Mouse (Mus musculus) pancreas, adult 10 weeks (tissue): ENCODE data around the gene Ajm1. TPM values are rescaled to one million over a fixed set of nuclear protein-coding genes. Genes with fewer than 3 reads are reported as not detected.

Experiments
- polyA plus RNA-seq: library from polyadenylated mRNA; stranded (reverse); fragments of 350-450 nt; fragmentation: Illumina TruSeq; extraction: RNeasy Lipid Tissue Mini Kit (QIAGEN cat#74804); gene quantifications from one replicate; pipeline ENCODE4 v1.2.3, GENCODE M21; 2015; ENCODE audit warnings: low read depth, low replicate concordance; ENCODE audit not compliant: insufficient read depth

The Ajm1 gene
- 0.63 TPM for polyA plus RNA-seq

DNA sequence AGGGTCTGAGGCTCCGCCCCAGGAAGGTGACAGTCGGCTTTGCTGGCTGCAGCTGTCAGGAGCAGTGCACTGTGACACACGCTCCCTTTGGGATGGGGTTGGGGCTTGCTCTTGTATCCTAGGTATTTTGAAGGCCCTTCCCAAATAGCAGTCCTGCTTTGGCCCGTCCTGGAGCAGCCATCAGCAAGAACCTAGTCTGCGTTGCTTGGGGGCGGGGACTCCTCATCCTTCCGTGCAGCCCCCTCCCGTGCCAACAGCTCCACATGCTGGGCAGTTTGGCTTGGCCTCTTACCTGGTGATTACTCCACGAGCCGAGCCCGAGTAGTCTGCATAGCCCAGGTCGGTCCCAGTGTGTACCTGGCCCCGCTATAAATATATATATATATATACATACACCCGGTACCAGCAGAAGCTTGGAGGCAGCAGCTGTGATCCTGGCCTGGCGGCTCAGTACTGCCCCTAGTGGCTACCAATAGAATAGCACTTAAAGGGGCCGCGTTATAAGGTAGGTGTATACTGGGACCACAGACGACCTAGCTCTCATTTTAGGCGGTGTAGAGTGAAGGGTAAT is at the start of gene Ajm1:
Gene Ajm1, minus strand, starts transcription at position 464 of the 571 bp plus-strand sequence.

DNA sequence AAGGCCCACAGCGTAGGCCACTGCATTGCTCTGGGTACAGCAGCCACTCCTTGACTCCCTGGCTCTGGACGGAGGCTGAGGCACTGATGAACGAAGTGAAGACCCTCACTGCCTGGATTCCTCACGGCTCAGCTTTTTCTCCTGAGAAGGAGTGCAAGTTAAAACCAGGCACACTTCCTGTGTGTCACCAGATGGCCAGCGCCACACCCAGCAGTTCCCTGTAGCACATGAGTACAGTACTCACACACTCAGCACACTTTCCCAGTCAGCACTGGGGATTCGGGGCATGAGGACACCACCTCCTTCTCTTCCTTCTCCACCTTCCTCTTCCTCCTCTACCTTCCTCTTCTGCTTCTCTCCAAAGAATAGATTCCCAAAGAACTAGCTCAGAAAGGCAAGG is 46.3 kb upstream of the Ajm1 start, which contains the start of gene Fcna:
Gene Fcna, minus strand, starts transcription at position 220 of the 400 bp plus-strand sequence.

DNA sequence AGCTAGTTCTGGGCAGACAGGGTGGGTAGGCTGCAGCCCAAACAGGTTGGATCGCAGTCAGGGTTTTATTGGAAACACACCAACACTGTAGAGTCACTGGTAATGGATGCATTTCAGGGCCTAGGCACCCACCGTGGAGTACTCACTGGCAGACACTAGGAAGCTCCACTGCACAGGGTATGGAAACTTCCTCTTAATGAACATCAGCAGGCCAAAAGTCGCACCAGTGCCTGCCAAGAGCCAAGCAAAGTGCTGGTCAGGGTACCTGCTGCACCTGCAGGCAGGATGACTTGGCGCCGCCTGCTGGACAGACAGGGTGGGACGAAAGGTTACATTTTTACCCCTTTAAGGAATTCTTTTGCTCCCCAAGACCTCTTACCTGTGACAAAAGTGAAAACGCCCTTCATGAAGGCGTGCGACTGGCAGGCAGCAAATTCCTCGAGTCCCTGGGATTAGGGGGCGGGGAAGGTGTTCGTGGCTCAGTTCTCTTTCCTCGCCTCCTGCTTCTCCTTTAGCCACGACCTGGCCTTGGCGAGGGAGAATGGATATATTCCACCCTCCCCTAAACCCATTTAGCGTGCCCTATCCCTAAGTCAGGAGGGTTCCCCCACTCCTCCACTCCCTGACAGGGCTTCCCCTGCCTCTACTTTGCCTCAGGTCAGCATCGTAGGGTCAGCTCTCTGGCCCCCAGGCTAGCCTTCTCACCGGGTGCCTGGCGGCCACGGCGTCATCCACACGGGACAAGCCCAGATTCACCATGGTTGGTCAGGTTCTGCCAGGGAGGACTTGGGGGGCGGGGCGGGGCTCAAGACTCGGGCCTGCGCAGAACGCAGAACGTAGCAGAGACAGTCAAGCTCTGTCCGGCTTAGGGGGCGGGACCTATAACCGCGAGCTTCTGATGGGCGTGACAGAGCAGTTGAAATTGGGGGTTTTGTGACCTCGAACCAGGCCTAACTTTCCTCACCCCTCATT is 40.0 kb upstream of the Ajm1 start, which contains the start of gene Tmem141:
Gene Tmem141, minus strand, starts transcription at position 777 of the 972 bp plus-strand sequence.

DNA sequence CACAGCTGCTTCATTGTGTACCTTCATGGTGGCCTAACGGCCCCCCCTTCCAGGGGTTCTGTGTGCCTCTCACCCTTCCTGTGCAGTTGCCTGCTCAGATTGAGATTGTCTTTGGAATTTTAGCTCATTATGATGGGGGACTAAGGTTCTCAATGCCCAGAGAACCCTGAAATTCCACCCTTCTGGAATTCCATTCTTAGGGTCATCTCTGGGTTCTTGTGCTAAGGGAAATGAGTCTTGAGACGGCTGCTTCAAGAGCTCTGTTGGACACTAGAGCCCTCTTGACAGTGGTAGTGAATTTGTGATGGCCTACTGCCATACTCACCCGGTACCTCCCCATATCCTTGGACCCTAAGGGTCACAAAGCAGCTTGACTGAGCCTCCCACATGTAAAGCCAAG is 36.0 kb upstream of the Ajm1 start, which contains the start of gene Ccdc183:
Gene Ccdc183, minus strand, starts transcription at position 101 of the 400 bp plus-strand sequence.

DNA sequence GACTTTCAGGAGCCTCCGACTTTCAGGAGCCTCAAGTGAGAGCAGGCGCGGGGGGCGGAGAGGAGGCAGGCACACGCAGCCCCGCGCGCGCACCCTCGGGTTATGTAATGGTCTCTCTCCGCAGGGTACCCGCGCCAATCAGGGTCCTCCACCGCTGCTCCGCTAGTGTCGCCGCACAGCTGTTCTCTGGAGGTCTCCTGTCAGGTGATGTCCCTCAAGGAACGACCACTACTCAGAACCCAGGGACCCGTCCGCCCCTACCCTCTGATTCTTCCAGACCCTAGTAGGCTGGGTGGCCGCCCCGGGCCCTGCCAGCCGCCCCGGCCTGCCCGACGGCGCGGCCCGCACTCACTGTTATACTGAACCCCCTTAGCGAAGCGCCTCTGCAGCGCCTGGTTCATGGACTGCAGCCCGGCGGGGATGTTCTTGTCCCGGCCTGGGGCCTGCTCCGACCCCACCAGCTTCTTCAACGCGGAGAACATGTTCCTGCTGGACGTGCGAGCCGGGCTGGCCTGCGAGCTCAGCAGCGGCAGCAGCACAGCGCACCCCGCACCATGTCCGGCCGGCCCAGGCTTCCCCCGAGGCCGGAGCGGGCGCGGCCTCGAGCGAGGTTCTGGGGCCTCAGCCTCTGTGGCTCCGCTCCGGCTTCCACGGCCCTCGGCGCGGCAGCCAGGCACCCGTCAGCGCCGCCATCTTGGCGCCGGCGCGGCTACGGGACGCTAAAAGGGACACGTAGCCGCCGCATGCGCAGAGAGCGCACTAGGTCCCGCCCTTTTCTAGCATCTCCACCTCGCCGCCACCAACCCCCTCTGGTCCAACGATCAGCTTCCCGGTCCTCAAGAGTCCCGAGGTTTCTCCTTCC is 26.4 kb upstream of the Ajm1 start, which contains the start of gene Rabl6:
Gene Rabl6, minus strand, starts transcription at position 761 of the 862 bp plus-strand sequence.

DNA sequence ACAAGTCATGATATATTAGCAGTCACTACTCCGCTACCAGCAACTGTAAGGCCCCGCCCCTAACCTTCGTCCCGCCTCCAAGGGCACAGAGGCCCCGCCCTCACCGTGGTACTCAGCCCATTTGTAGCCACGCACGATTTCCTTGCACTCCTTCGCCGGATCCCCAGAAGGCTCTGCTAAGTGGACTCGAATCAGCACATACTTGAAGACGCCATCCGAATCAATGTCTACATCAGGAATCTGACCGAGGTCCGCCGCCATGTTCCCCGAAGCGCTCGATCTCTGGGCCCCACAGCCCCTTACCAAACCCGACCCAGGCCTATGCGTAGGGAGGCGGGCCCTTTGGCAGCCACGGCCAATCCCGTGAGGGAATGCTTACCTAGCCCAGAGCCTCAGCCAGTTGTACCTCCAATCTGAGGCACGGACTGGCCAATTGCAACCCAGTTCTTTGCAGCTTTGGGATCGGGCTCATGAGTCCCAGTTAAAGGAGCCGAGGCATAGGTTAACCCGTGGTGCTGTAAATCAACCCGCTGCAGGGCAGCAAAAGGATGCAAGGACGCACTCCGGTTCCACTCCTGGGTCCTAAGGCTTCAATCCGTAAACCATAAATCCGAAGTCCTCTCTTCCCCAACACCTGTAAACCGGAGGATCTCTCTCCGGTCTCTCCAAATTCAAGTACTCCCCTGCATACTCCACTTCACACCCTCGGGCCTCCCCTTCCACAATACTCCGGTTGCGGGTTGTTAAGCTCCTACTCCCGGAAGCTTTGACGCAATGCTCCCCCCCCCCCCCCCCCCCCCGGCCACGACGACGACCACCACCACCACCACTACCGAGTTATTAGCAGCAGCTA is 6.8 kb downstream of the Ajm1 start, which contains the start of the genes Mamdc4 and Phpt1:
Gene Mamdc4, minus strand, starts transcription at position 267 of the 853 bp plus-strand sequence.
Gene Phpt1, minus strand, starts transcription at position 646 of the 853 bp plus-strand sequence.

DNA sequence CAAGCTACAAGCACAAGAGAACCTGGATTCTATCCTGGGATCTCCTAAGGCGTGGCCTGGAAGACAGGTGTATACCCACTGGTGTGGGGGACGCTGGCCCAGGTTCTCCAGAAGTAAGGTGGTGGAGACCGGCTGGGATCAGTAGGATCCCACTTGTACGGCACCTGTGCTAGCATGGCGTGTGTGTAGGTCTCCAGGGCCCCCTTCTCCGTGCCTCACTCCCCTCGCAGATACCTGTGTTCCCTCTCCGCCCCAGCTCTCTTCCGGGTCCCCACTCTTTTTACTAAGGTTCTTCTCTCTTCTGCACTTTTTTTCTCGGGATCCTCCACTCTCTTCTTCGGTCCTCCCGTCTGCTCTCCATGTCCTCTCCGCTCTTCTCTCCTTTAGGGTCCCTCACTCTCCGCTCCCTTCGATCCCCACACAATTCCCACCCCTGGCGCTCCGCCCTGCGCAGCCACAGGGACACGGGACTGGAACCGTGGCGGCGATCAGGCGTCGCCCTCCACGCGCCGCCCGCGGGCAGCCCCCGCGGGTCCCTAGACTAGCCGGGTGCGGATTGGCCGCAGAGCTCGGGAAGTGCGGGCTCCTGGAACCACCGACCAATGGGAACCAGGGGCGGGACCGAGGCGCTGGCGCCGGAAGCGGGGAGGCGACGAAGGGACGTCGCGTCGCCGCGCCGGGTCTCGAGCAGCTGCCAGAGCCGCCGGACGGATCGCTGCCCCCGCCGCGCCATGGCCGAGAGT is 24.2 kb downstream of the Ajm1 start, which contains the start of gene Edf1:
Gene Edf1, plus strand, starts transcription at position 627 of the 743 bp plus-strand sequence.

DNA sequence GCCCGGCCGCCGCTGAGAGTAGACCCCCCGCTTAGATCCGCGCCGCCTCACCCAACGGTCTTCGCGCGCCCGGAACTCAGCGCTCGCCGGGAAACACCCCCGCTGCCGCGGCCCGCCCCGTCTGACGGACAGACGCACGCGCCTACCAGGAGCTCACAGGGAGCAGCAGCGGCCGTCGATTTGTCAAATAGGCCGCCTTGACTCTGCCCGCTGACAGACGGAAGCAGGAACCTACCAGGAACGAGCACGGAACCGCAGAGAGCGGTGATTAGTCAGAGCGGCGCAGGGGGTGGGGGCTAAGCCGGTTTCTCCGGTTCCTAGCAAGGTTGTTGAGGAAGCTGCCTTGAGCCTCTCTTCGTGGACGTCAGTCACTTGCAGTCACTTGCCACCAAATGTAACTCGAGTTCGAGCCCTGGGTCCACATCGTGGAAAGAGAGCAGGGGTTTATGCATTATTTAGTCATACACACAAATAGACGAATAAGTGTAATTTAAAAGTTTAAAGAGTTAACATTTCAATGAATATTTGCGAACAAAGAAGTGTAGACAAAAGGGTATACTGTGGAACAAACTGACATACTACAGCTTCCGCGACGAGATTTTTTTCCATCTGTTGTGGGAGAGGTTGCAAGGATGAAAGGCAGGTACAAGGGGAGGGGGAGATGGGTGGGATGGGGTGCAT is 34.6 kb downstream of the Ajm1 start, which contains the start of gene Traf2:
Gene Traf2, minus strand, starts transcription at position 130 of the 681 bp plus-strand sequence.

Other genes starting within 250 kb of the Ajm1 start
- 12.2 TPM for gene Man1b1, start 249.4 kb downstream of the Ajm1 start, polyA plus RNA-seq
- gene Dpp7, start 225.4 kb downstream of the Ajm1 start, polyA plus RNA-seq = 24.6 TPM
- gene Uap1l1, start 216.1 kb downstream of the Ajm1 start, polyA plus RNA-seq = 18.7 TPM
- not detected for gene Sapcd2, start 209.4 kb downstream of the Ajm1 start, polyA plus RNA-seq
- 16.2 TPM for gene Entpd2, start 185.9 kb downstream of the Ajm1 start, polyA plus RNA-seq
- 96.2 TPM for gene Npdc1, start 182.4 kb downstream of the Ajm1 start, polyA plus RNA-seq
- gene Fut7, start 158.5 kb downstream of the Ajm1 start, polyA plus RNA-seq = not detected
- 12.8 TPM for gene Abca2, start 153.1 kb downstream of the Ajm1 start, polyA plus RNA-seq
- not detected for gene Clic3, start 124.9 kb downstream of the Ajm1 start, polyA plus RNA-seq
- gene Paxx, start 120.7 kb downstream of the Ajm1 start, polyA plus RNA-seq = 43.3 TPM
- gene Ptgds, start 111.7 kb downstream of the Ajm1 start, polyA plus RNA-seq = 2.9 TPM
- gene Lcn12, start 87.8 kb downstream of the Ajm1 start, polyA plus RNA-seq = not detected
- gene Fbxw5, start 81.0 kb downstream of the Ajm1 start, polyA plus RNA-seq = 26.2 TPM
- 1.0 TPM for gene C8g, start 80.0 kb downstream of the Ajm1 start, polyA plus RNA-seq
- 5.1 TPM for gene Traf2, start 34.8 kb downstream of the Ajm1 start, polyA plus RNA-seq
- gene Edf1, start 23.9 kb downstream of the Ajm1 start, polyA plus RNA-seq = 66.9 TPM
- 2.6 TPM for gene Mamdc4, start 6.9 kb downstream of the Ajm1 start, polyA plus RNA-seq
- 9.9 TPM for gene Phpt1, start 6.5 kb downstream of the Ajm1 start, polyA plus RNA-seq
- 52.4 TPM for gene Rabl6, start 26.8 kb upstream of the Ajm1 start, polyA plus RNA-seq
- gene Ccdc183, start 35.9 kb upstream of the Ajm1 start, polyA plus RNA-seq = not detected
- 9.0 TPM for gene Tmem141, start 40.2 kb upstream of the Ajm1 start, polyA plus RNA-seq
- 9.0 TPM for gene Fcna, start 46.3 kb upstream of the Ajm1 start, polyA plus RNA-seq
- not detected for gene Lcn8, start 71.4 kb upstream of the Ajm1 start, polyA plus RNA-seq
- not detected for gene Lcn5, start 76.2 kb upstream of the Ajm1 start, polyA plus RNA-seq
- not detected for gene Lcn6, start 95.0 kb upstream of the Ajm1 start, polyA plus RNA-seq
- gene Lcn10, start 101.0 kb upstream of the Ajm1 start, polyA plus RNA-seq = not detected
- not detected for gene Obp2a, start 118.3 kb upstream of the Ajm1 start, polyA plus RNA-seq
- gene Bmyc, start 125.0 kb upstream of the Ajm1 start, polyA plus RNA-seq = 5.2 TPM
- gene Obp2b, start 155.3 kb upstream of the Ajm1 start, polyA plus RNA-seq = not detected
- not detected for gene Lcn3, start 183.8 kb upstream of the Ajm1 start, polyA plus RNA-seq
- not detected for gene Lcn11, start 195.3 kb upstream of the Ajm1 start, polyA plus RNA-seq
- not detected for gene Gm13539, start 200.5 kb upstream of the Ajm1 start, polyA plus RNA-seq
- not detected for gene Glt6d1, start 234.1 kb upstream of the Ajm1 start, polyA plus RNA-seq
- gene Lcn9, start 241.4 kb upstream of the Ajm1 start, polyA plus RNA-seq = not detected